ENCODE assay signal across 8 mouse cellular contexts in genomic region chr7:19076586-19076991, GRCm38 (mm10). TPM values are rescaled to one million over a fixed set of nuclear protein-coding genes. Genes with fewer than 3 reads are reported as not detected.
DNase-seq lines count a peak whose midpoint lies in the region; ATAC-seq lines count a peak whose summit lies in the region.

No protein-coding gene starts in this region.

- under 1% methylated on average over 22 of the region's 22 CpGs for WGBS in liver, embryonic 12.5 days (ENCODE audit: insufficient replicate concordance)
- WGBS in stomach, embryonic 15.5 days, result under 1% methylated on average over 22 of the region's 22 CpGs

- DNase-seq in cerebellum, postnatal 14 days, result peak; percentile 46
- no peak for DNase-seq in cerebellum, adult 11-12 months
- peak; percentile 21 for DNase-seq in thymus, postnatal 25 days
- DNase-seq in thymus, adult 18-20 months, result no peak
- DNase-seq in heart, postnatal 36 days, result peak; percentile 24 to 49
- no peak for DNase-seq in adipocyte (ENCODE audit: low spot score)

- ATAC-seq in liver, embryonic 12.5 days, result no peak
- 0 out of 2 replicates have a peak, but pooled peaks have one; percentile 10 for ATAC-seq in stomach, embryonic 15.5 days (ENCODE audit: insufficient read depth, low FRiP score, low read depth)

- no peaks in the 10 kb centered on the region for H3K9me3 ChIP-seq in liver, embryonic 12.5 days (replicated peaks)
- no peaks in the 10 kb centered on the region for H3K9me3 ChIP-seq in stomach, embryonic 15.5 days

- H3K27ac ChIP-seq in liver, embryonic 12.5 days, result peak overlapping the region; percentile 81
- peak overlapping the region; percentile 73 for H3K27ac ChIP-seq in stomach, embryonic 15.5 days

- peak overlapping the region; percentile 81 for H3K4me3 ChIP-seq in liver, embryonic 12.5 days
- H3K4me3 ChIP-seq in stomach, embryonic 15.5 days (replicated peaks), result peak overlapping the region; percentile 66

- H3K4me1 ChIP-seq in liver, embryonic 12.5 days, result peaks cover 42% of the 10 kb centered on the region
- peaks cover 22% of the 10 kb centered on the region for H3K4me1 ChIP-seq in stomach, embryonic 15.5 days

- H3K4me2 ChIP-seq in liver, embryonic 12.5 days, result peak overlapping the region; percentile 95
- H3K4me2 ChIP-seq in stomach, embryonic 15.5 days, result peak overlapping the region; percentile 80

- intact Hi-C loops in heart, postnatal 36 days (cut with DNase I), result no loop called here

- peaks cover 46% of the 10 kb centered on the region for H3K27me3 ChIP-seq in liver, embryonic 12.5 days (replicated peaks)
- no peaks in the 10 kb centered on the region for H3K27me3 ChIP-seq in stomach, embryonic 15.5 days (replicated peaks)

- peaks cover 37% of the 10 kb centered on the region for H3K36me3 ChIP-seq in liver, embryonic 12.5 days
- peaks cover 33% of the 10 kb centered on the region for H3K36me3 ChIP-seq in stomach, embryonic 15.5 days

- H3K9ac ChIP-seq in liver, embryonic 12.5 days, result peak overlapping the region; percentile 86
- peak overlapping the region; percentile 93 for H3K9ac ChIP-seq in stomach, embryonic 15.5 days

RNA-seq across cellular contexts. Expression of gene Dmwd, which starts 0.6 kb away (rescaled TPM):
- total RNA-seq in heart, postnatal 36 days (2021), result 10 to 100 TPM; 48.8 to 52.4 TPM
- polyA plus RNA-seq in liver, embryonic 12.5 days (2016; fragmentation: Nextera tagmentation; extraction: Ambion mirVana), result 7.4 and 7.9 TPM in 2 replicates
- 13.7 and 15.1 TPM in 2 replicates for polyA plus RNA-seq in stomach, embryonic 15.5 days (2015; fragmentation: Nextera tagmentation; extraction: Ambion mirVana)

RNA-seq across cellular contexts. Expression of gene Dmpk, which starts 7.1 kb away (rescaled TPM):
- 100 to 1,000 TPM; 512 to 563 TPM for total RNA-seq in heart, postnatal 36 days (2021)
- 8.5 and 9.8 TPM in 2 replicates for polyA plus RNA-seq in liver, embryonic 12.5 days (2016; fragmentation: Nextera tagmentation; extraction: Ambion mirVana)
- 73.9 and 77.2 TPM in 2 replicates for polyA plus RNA-seq in stomach, embryonic 15.5 days (2015; fragmentation: Nextera tagmentation; extraction: Ambion mirVana)

RNA-seq across cellular contexts. Expression of gene Six5, which starts 17.8 kb away (rescaled TPM):
- 10 to 100 TPM in 1 of 2 experiments, 1 to 10 TPM in 1; 7.2 to 10.2 TPM for total RNA-seq in heart, postnatal 36 days (2021)
- polyA plus RNA-seq in liver, embryonic 12.5 days (2016; fragmentation: Nextera tagmentation; extraction: Ambion mirVana), result 1.8 TPM in 2 replicates
- 10.8 and 12.1 TPM in 2 replicates for polyA plus RNA-seq in stomach, embryonic 15.5 days (2015; fragmentation: Nextera tagmentation; extraction: Ambion mirVana)

RNA-seq across cellular contexts. Expression of gene Rsph6a, which starts 22.1 kb away (rescaled TPM):
- not detected for total RNA-seq in heart, postnatal 36 days (2021)
- polyA plus RNA-seq in liver, embryonic 12.5 days (2016; fragmentation: Nextera tagmentation; extraction: Ambion mirVana), result not detected in 2 replicates
- polyA plus RNA-seq in stomach, embryonic 15.5 days (2015; fragmentation: Nextera tagmentation; extraction: Ambion mirVana), result not detected in 2 replicates

RNA-seq across cellular contexts. Expression of gene Gm4969, which starts 41.6 kb away (rescaled TPM):
- not detected for total RNA-seq in heart, postnatal 36 days (2021)
- polyA plus RNA-seq in liver, embryonic 12.5 days (2016; fragmentation: Nextera tagmentation; extraction: Ambion mirVana), result 0.55 and 0.66 TPM in 2 replicates
- 2.8 and 3.2 TPM in 2 replicates for polyA plus RNA-seq in stomach, embryonic 15.5 days (2015; fragmentation: Nextera tagmentation; extraction: Ambion mirVana)

Comparison
In these comparisons a context has a peak if more than half of its experiments do, and no peak if none do; other contexts are left out.
1. DNase-seq: peak in cerebellum, postnatal 14 days (2 of 2), thymus, postnatal 25 days (single experiment) and heart, postnatal 36 days (2 of 2); none in cerebellum, adult 11-12 months (single experiment), thymus, adult 18-20 months (0 of 2) and adipocyte (single experiment).